Mouse (Mus musculus) cerebellum, adult 11-12 months (tissue): Measurements from ENCODE around the gene Ahcyl1.
A peak's percentile ranks its signal among the peaks of the same experiment; 100 is the strongest.
"Not testable (repeated sequence)": the region's sequence is repeated elsewhere in the genome, so short reads cannot be mapped to it uniquely, and the experiment has no call there.

ENCODE experiments used
- DNase-seq: peaks from one replicate; pipeline ENCODE4 v3.0.0; 2022

Gene Ahcyl1

DNA sequence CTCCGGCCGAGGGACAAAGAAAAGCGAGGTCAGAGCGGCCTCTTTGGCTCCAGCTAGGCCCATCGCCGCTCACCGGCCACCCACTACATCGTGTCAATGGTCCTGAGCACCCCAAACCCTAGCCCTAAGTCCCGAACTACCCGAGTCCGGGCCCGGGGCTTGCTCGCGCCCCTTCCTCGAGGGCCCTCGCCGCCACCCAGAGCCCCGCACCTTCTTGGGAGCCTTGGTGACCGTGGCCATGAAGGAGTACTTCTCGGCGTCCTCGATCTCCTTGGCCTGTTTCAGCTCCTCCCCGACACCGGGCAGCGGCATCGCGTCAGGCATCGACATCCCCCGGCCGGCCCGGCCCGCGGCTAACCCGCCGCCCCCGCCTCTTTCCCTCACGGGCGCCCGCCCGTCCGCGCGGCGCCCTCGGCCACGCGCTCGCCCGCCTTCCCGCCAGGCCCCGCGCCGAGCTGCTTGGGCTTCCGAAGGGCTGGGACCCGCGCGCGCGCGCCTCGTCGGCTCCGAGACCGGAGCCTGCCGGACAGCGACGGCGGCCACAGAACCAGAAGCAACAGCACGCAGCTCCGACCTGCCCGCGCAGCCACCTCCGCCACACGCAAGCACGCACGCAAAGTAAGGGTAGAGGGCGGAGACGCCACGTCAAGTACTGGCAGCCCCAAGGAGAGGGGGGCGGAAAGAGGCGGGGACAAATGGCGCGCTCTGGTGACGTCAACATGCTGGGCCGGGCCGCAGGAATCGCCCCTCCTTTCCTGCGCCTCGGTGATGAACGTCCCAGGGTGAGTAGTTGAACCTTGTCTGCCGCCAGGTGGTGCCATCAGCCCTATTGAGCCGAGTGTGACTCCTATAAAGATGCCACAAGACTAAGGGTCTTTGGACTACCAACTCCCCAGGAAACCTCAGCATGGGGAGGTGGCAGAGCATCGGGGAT is at the start of gene Ahcyl1:
TSS of gene Ahcyl1 (minus strand) at position 613 of the 934 bp plus-strand sequence.
- DNase-seq: peak; percentile 99

- DNase-seq: no peak
These were observed 49.7 kb upstream of the Ahcyl1 start for GRCm38 (mm10) chr3:107746026-107746425.

DNA sequence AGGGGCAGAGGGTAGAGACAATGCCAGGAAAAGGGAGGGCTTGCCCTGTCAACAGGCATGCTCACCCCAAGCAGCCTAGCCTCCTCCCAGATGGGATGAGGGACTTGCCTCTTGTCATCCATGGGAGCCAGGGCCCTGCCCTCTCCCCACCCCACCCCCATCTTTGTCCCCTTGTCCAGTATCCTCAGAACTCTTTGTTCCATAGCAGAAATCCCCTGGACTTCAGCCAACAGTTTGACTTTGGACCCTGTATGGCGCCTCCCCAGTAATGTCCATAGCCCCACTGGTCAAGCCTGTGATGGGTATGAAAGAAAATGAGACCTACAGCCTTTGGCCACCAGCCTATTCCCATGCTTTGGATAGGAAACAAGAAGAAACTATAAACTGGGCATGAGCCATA is 47.3 kb upstream of the Ahcyl1 start:
- no peak for DNase-seq

DNA sequence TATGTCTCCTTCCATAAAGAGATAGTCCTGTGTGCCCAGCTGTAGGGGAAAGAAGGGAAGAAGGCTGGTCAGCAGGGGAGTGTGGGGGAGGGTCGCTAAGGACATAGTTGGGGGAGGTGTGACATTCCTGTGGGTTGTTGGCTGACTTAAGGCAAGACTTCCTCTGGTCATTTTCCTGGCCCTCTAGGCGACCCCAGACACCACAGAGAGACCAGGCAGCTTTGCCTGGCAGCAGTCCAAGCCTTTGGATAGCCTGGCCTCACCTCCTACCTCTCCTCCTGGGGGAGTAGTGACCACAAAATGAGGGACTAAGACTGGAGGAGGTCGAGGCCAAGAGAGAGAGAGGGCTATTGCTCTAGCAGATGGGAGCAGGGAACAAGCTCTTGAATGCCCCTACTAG is 46.7 kb upstream of the Ahcyl1 start:
- DNase-seq: no peak

DNA sequence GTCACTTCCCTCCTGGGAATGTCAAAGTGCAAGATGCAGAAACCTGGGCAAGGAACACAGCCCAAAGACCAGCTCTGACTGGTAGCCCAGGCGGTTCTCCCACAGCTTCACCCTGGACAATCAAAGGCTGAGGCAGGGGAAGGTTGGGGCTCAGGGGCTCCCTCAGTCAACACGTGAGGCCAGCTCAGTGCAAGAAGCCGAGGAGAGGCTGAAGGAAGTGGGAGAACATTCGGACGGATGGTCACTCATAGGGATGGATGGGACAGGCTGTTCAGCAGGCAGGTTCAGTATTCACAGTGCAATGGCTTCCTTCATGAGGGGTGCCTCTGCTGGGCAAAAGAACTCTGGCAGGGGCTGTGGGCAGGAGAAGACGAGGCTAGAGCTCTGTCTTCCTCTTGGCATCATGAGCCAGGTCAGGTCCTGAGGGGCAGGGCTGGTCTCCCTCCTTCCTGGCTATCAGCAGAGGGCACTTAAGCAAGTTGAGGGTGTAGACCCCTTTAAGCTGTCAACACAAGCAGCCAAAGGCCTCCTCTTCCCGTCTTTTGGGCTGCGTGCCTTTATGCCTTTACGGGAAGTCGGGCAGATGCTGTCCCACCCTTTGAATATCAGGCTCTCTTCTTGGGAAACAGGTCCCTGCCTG is 45.8 kb upstream of the Ahcyl1 start:
- DNase-seq: no peak

DNA sequence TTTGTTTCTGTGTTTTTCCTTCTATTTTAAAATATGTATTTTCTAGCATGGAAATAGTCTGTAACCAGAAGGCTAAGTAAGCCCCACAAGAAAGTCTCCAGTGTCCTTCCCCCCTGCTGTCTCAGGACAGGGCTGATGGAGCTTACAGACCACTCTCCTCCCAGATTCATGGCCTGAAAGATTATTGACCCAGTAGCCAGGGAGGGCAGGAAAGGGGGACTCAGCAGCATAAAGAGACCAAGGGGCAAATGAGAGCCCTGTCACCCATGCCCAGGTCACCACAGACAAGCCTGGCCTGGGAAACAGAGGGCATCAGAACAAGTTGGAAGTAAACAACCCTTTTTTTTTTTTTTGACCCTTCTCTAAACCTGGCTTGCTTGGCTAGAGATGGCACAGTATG is 45.0 kb upstream of the Ahcyl1 start:
- DNase-seq: no peak

DNA sequence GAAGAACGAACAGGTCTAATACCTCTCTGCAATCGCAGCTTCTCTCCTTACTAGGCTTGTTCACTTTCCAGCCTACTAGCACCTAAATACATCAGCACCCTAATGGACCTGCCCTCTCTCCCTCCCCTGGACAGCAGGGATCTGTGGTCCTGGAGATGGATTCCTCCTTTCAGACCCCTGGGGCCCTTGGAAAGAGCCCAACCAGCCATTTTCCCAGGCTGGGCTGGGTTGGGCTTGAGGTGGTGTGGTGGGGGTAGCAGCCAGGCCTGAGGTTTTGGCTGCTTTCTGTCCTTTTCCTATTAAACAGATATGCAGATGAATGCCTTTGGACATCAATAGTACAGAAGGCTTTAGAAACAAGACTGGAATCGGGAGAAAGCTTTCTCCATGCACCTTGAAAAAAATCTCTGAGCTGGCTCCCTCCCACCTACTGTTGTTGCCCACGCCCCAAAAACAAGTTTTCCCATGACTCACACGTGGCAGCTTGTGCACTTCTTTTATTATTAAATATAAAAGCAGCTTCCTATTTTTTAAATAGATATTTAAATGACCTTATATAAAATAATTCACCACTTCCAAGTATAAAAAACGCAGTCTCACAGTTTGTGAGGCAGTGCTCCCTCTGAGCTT is 44.3 kb upstream of the Ahcyl1 start:
- no peak for DNase-seq

- DNase-seq: no peak
These were observed 43.6 kb upstream of the Ahcyl1 start for GRCm38 (mm10) chr3:107739966-107740365.

DNA sequence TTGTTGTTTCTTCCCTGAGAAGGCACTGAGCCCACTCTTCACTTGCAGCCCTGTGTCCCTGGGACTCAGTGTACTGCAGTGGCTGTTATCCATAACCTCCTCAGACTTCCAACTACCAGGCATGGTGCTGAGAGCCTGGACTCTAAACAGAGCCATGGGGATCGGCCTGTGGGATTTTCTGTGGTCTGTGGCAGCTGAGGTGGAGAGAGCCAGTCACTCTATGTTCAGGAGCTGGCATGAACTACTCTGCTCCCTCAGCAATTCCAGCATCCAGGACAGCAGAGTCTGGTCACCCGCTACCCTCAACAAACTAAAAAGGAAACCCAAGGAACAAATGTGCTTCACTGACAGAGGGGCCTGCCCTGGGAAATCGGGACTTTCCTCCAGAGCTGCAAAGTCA is 43.1 kb upstream of the Ahcyl1 start:
- DNase-seq: no peak

GRCm38 (mm10) chr3:107738620-107739019 is 42.3 kb upstream of the Ahcyl1 start:
- no peak for DNase-seq

- no peak for DNase-seq
These were observed 41.3 kb upstream of the Ahcyl1 start for GRCm38 (mm10) chr3:107737609-107738190.

GRCm38 (mm10) chr3:107735620-107736019 is 39.3 kb upstream of the Ahcyl1 start:
- DNase-seq: not testable (repeated sequence)

DNA sequence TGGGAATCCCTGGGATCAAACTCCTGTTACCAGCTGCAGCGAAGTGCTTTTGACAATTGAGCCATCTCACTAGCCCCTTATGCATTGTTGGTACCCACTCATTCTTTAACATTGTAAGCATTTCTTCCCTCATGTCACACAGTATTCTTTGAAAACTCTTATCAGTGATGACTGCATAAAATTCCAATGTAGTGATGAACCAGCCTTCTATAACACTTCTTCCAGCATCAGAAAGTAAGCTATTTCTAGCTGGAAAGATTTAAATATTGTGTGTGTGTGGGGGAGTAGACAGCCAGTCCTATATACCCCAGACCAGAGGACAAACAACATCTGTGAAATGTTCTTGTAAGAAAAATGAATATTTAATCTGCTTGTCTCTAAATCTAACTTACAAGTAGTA is 37.0 kb upstream of the Ahcyl1 start:
- no peak for DNase-seq

DNA sequence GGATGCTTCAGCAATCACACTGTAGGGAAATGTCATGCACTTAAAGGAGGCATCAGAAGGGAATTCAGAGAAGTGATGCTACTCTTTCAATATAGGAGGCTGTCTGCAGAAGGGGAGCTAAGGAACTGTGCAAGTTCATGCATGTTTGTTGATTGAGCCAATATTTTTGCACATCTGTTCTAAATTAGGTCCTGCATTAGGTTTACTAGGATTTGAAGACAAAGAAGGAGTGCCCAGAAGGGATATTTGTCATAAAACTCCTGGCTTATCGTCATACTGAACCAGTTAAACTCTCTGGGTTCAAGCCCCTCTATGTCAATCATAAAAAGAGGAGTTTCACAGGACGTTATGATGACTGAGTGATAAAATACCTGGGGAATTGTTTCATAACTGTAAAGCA is 33.9 kb upstream of the Ahcyl1 start:
- DNase-seq: no peak

GRCm38 (mm10) chr3:107728509-107728908 is 32.1 kb upstream of the Ahcyl1 start:
- no peak for DNase-seq

- DNase-seq: no peak
These were observed 19.6 kb upstream of the Ahcyl1 start for GRCm38 (mm10) chr3:107715971-107716370.

- no peak for DNase-seq
These were observed 18.0 kb upstream of the Ahcyl1 start for GRCm38 (mm10) chr3:107714276-107714933.

DNA sequence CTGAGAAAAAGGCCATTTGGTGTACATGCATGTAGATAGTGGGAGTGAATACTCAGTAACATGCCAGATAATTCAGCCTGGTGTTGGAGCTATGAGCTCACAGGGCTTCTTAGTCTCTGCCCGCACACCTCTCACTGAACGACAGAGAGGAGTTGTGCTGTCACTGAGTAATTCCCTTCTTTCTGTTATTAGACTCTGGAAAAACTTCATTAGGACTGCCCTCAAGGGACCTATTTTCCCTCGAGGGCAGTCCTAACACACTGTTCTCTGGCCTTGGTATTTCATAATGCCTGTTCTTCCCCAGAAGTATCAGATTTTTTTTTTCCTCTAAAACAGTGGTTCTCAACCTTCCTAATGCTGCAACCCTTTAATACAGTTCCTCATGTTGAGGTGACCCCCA is 15.7 kb upstream of the Ahcyl1 start:
- no peak for DNase-seq

- DNase-seq: no peak
These were observed 12.8 kb upstream of the Ahcyl1 start for GRCm38 (mm10) chr3:107709156-107709555.

DNA sequence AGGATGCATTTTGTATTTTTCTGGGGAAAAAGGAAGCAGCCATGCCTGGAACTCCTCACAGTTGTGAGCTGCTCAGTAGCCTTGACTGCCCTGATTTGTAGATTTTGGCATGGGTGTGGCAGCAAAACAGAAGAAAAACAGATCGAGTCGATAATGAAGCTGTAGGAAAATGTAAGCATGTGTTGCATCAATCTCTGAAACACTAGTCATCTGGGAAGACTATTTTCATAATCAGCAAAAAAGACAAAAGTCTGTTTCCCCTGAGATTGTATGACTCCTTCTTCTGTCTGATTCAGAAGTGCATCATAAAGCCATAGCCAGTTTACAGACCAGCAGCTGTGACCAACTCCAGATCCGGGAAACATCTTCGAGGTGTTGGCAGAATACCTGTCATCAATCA is 10.9 kb upstream of the Ahcyl1 start:
- no peak for DNase-seq

GRCm38 (mm10) chr3:107706164-107706563 is 9.8 kb upstream of the Ahcyl1 start:
- DNase-seq: no peak

DNA sequence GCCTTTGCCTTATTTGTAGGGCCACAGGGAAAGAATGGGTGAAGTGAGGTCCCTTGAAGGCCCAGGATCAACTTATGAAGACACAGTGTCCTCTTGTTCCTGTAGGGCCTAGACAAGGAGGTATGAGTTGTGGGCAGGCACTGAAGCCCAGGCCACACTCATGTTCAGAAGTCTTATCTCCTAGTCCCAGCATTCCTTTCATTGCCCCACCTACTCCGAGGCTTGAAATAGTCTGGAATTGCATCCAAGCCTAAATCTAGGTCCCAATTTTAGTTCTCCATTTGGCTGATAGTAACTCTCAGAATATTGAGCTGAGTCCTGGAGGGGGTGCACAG is 8.0 kb upstream of the Ahcyl1 start:
- DNase-seq: no peak
